Mouse (Mus musculus) forebrain, embryonic 11.5 days (tissue): ENCODE data around the gene Hist1h3e. TPM values are rescaled to one million over a fixed set of nuclear protein-coding genes. Genes with fewer than 3 reads are reported as not detected.
A peak's percentile ranks its signal among the peaks of the same experiment; 100 is the strongest.
"Not testable (repeated sequence)": the region's sequence is repeated elsewhere in the genome, so short reads cannot be mapped to it uniquely, and the experiment has no call there.

Experiments
- ATAC-seq: fragments of 200-750 bp; cut with Nextera tagmentation; replicated peaks from 2 replicates; pipeline ENCODE4 v1.8.0; 2017; ENCODE audit warnings: moderate TSS enrichment; ENCODE audit not compliant: low FRiP score
- DNase-seq: peaks from one replicate; pipeline ENCODE4 v3.0.0-alpha.2; 2017; ENCODE audit warnings: low spot score
- H3K27ac ChIP-seq: fragments of 300-500 bp; sonication (generic); 2 replicates; pipeline ENCODE4 v1.5.1; 2014; ENCODE audit warnings: low read depth, low read length
- H3K27me3 ChIP-seq: fragments of 300-500 bp; sonication (generic); 2 replicates; pipeline ENCODE4 v1.6.1; 2014; ENCODE audit warnings: mild to moderate bottlenecking, low read length, mixed read lengths; ENCODE audit not compliant: control insufficient read depth, insufficient read depth
- H3K36me3 ChIP-seq: fragments of 300-500 bp; sonication (generic); 2 replicates; pipeline ENCODE4 v1.6.1; 2014; ENCODE audit warnings: mild to moderate bottlenecking, low read length, moderate library complexity, mixed read lengths; ENCODE audit not compliant: control insufficient read depth, insufficient read depth
- H3K4me1 ChIP-seq: fragments of 300-500 bp; sonication (generic); replicated peaks from 2 replicates; pipeline ENCODE4 v1.6.1; 2014; ENCODE audit warnings: low read length, mixed read lengths; ENCODE audit not compliant: control insufficient read depth, insufficient read depth
- H3K4me2 ChIP-seq: fragments of 300-500 bp; sonication (generic); 2 replicates; pipeline ENCODE4 v1.6.1; 2014; ENCODE audit warnings: low read depth, mild to moderate bottlenecking, low read length, moderate library complexity, mixed read lengths; ENCODE audit not compliant: severe bottlenecking
- H3K4me3 ChIP-seq: fragments of 300-500 bp; sonication (generic); 2 replicates; pipeline ENCODE4 v1.5.1; 2014; ENCODE audit warnings: low read depth, low read length
- H3K9ac ChIP-seq: fragments of 300-500 bp; sonication (generic); 2 replicates; pipeline ENCODE4 v1.6.1; 2014; ENCODE audit warnings: low read length
- H3K9me3 ChIP-seq: fragments of 300-500 bp; sonication (generic); 2 replicates; pipeline ENCODE4 v1.6.1; 2016; ENCODE audit warnings: low read length, mixed read lengths; ENCODE audit not compliant: control insufficient read depth
- WGBS: fragments of 180-500 bp; shearing (Covaris S2); extraction: QIAGEN DNeasy Blood & Tissue Kit; methylation state at CpG from one replicate; pipeline ENCODE4 v1.1.7; 2014; 5-methylcytosine and 5-hydroxymethylcytosine counted together
- polyA plus RNA-seq: library from polyadenylated mRNA; unstranded; fragments of >200 nt; fragmentation: Nextera tagmentation; extraction: Ambion mirVana; gene quantifications from 2 replicates; pipeline ENCODE4 v1.2.1, GENCODE M21; 2014

Hist1h3e gene
- polyA plus RNA-seq, 1 experiment from 2014 or later, result 10.4 TPM

GRCm38 (mm10) chr13:23539821-23540220, 22.3 kb downstream of the Hist1h3e start:
- not testable (repeated sequence) for H3K9me3 ChIP-seq, H3K36me3 ChIP-seq, H3K27me3 ChIP-seq, H3K4me3 ChIP-seq, ATAC-seq, H3K27ac ChIP-seq, H3K9ac ChIP-seq, H3K4me1 ChIP-seq, H3K4me2 ChIP-seq, DNase-seq
- WGBS, result 77% methylated on average over 1 of the region's 1 CpGs

- no peak overlapping the region for H3K4me3 ChIP-seq
- H3K9me3 ChIP-seq, result no peaks in the 10 kb centered on the region
- no peak overlapping the region for H3K27ac ChIP-seq
- H3K36me3 ChIP-seq, result no peaks in the 10 kb centered on the region
- H3K4me1 ChIP-seq, result no peaks in the 10 kb centered on the region; the same call in none of the 2 replicates
- H3K4me2 ChIP-seq, result no peak overlapping the region
- ATAC-seq (no peak), DNase-seq (peak; percentile 46)
- H3K27me3 ChIP-seq, result no peaks in the 10 kb centered on the region
- no peak overlapping the region for H3K9ac ChIP-seq
- WGBS, result 77% methylated on average over 5 of the region's 5 CpGs
Measured at GRCm38 (mm10) chr13:23538249-23538648, 23.9 kb downstream of the Hist1h3e start.

GRCm38 (mm10) chr13:23537006-23537710, 25.0 kb downstream of the Hist1h3e start:
- Histone ChIP-seq H3K4me1 (peaks cover 3% of the 10 kb centered on the region), H3K4me2 (peak overlapping the region; percentile 76), H3K9me3 (no peaks in the 10 kb centered on the region), H3K36me3 (no peaks in the 10 kb centered on the region), H3K4me3 (peak overlapping the region; percentile 57; the same call in 1 of the 2 replicates), H3K27ac (0 out of 2 replicates have a peak overlapping the region, but pooled peaks have one; percentile 99), H3K27me3 (no peaks in the 10 kb centered on the region), H3K9ac (peak overlapping the region; percentile 16; the same call in 1 of the 2 replicates)
- peak; percentile 50 for DNase-seq
- WGBS, result 74% methylated on average over 3 of the region's 3 CpGs
- ATAC-seq, result no peak

GRCm38 (mm10) chr13:23536076-23536822, 25.9 kb downstream of the Hist1h3e start:
- Histone ChIP-seq H3K9ac (peak overlapping the region; percentile 79), H3K27ac (peak overlapping the region; percentile 99), H3K27me3 (no peaks in the 10 kb centered on the region), H3K4me1 (peaks cover 3% of the 10 kb centered on the region), H3K4me3 (peak overlapping the region; percentile 57), H3K9me3 (no peaks in the 10 kb centered on the region), H3K36me3 (no peaks in the 10 kb centered on the region), H3K4me2 (peak overlapping the region; percentile 76)
- WGBS, result 25% methylated on average over 7 of the region's 7 CpGs
- DNase-seq, result peak; percentile 45
- ATAC-seq, result no peak

- ATAC-seq, result peak; percentile 89
- H3K9ac ChIP-seq, result peak within 1 kb of the TSS; percentile 96
- H3K27ac ChIP-seq, result peak within 1 kb of the TSS; percentile 99
- H3K4me1 ChIP-seq, H3K27me3 ChIP-seq, H3K36me3 ChIP-seq, H3K9me3 ChIP-seq: not testable (repeated sequence)
- DNase-seq, result peak; percentile 94
- 1% methylated on average over 36 of the region's 62 CpGs for WGBS
- H3K4me3 ChIP-seq, result peak within 1 kb of the TSS; percentile 57
- peak within 1 kb of the TSS; percentile 76 for H3K4me2 ChIP-seq
Measured at GRCm38 (mm10) chr13:23535137-23536075, 26.8 kb downstream of the Hist1h3e start, which contains the start of gene Hist1h3g. TSS of gene Hist1h3g (plus strand) at chr13:23535422.

DNA sequence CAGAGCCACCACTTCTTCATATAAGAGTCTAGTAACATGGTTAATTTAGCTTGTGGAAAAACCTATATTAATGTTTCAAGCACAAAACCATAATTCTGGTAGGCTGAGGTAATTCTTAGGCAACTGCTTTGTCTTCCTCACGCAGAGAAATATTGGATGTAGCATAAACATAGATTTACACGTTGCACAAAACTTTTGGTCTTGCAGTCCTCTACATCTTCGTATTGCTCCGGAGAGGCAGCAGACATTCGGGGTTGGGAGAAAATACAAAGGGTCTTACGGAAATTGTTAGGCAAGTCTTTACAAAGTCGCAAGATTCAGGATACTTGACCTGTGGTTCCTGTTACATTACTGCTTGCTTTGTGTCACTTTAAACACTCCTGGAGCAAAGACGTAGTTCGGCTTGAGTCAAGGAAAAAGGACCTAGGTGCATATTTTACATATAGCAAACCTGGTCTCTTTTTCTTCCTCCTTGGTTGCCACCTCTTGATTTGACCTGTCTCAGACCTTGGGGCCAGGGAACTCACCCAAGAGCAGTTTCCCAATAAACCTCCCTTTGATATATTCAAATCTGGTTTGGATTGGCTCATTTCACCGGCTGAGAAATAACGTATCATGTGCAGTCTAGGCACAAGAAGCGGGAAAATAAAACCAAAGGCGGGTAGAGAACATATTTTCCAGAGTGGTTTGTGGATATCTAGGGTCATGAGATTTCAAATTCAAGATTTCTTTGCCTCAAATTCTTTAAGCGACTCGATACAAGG, 27.6 kb downstream of the Hist1h3e start:
- DNase-seq, result no peak
- H3K9ac ChIP-seq, result peak overlapping the region; percentile 96
- no peaks in the 10 kb centered on the region for H3K9me3 ChIP-seq
- H3K4me1 ChIP-seq, result peaks cover 3% of the 10 kb centered on the region
- WGBS, result under 1% methylated on average over 15 of the region's 15 CpGs
- H3K4me2 ChIP-seq, result peak overlapping the region; percentile 76
- H3K27me3 ChIP-seq, result no peaks in the 10 kb centered on the region
- H3K36me3 ChIP-seq, result no peaks in the 10 kb centered on the region
- peak; percentile 6; the same call in 1 of the 2 replicates for ATAC-seq
- H3K4me3 ChIP-seq, result peak overlapping the region; percentile 57
- peak overlapping the region; percentile 99 for H3K27ac ChIP-seq

DNA sequence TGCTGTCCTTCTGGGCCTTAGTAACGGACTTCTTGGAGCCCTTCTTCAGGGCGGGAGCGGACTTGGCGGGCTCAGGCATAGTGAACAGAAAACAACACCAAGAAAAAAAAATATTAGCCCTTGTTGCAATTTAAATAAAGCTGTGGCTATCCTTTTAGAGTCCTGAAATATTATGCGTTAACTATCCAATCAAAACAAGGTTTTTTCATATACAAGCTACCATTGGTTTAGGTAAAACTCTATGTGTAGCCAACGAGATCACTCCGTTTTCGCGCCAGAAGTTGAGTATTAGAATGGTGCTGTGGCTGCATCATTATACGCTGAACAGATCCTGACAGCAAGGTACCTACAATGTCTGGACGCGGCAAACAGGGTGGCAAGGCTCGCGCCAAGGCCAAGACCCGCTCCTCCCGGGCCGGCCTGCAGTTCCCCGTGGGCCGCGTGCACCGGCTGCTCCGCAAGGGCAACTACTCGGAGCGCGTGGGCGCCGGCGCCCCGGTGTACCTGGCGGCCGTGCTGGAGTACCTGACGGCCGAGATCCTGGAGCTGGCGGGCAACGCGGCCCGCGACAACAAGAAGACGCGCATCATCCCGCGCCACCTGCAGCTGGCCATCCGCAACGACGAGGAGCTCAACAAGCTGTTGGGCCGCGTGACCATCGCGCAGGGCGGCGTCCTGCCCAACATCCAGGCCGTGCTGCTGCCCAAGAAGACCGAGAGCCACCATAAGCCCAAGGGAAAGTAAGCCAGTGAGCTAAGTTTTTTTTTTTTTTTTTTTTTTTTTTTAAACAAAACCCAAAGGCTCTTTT, 28.4 kb downstream of the Hist1h3e start, which contains the start of gene Hist1h2af:
TSS of gene Hist1h2af (plus strand) at position 347 of the 808 bp plus-strand sequence.
- H3K27me3 ChIP-seq, H3K4me1 ChIP-seq, H3K9me3 ChIP-seq, H3K36me3 ChIP-seq: not testable (repeated sequence)
- peak; percentile 86 for DNase-seq
- Histone ChIP-seq H3K4me2 (peak within 1 kb of the TSS; percentile 76), H3K4me3 (peak within 1 kb of the TSS; percentile 57), H3K27ac (peak within 1 kb of the TSS; percentile 99), H3K9ac (peak within 1 kb of the TSS; percentile 96)
- WGBS, result under 1% methylated on average over 22 of the region's 53 CpGs
- peak; percentile 62 for ATAC-seq
